Mouse (Mus musculus) ES-E14 (cell line): Measurements from ENCODE around the gene Gjc3.

Experiments
- HCFC1 ChIP-seq: IDR thresholded peaks from 2 replicates; pipeline ENCODE4 v1.6.1; 2012; ENCODE audit warnings: low read length, inconsistent platforms, borderline replicate concordance; ENCODE audit not compliant: insufficient read depth
- ZC3H11A ChIP-seq: IDR thresholded peaks from 2 replicates; pipeline ENCODE4 v1.6.1; 2012; ENCODE audit warnings: low read depth, mild to moderate bottlenecking, inconsistent platforms, low read length, borderline replicate concordance
- ZNF384 ChIP-seq: IDR thresholded peaks from 2 replicates; pipeline ENCODE4 v1.6.1; 2012; ENCODE audit warnings: low read depth, low read length, inconsistent platforms

DNA sequence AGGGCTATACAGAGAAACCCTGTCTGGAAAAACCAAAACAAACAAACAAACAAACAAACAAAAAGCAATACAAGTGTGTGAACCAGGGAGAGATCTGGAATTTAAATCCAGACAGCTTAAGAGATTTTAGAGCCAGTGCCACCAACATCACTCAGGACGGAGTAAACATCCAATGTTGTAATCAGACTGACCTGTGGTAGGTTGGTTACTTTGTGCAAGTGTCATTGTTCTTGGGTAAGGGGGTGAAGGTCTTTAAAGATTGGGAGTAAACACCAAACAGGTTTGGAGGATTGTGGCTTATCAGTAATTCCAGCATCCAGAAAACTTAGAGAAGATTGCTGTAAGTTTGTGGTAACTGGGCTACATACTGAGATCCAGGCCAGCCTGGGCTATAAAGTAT lies 23.5 kb upstream of the Gjc3 start:
- no peak for TF ChIP-seq ZNF384
- TF ChIP-seq HCFC1: no peak
- TF ChIP-seq ZC3H11A: no peak
